In genomic region chr6:90751624-90752023, GRCm38 (mm10) we compare ENCODE assay signal across 16 mouse cellular contexts.
DNase-seq lines count a peak whose midpoint lies in the region; ATAC-seq lines count a peak whose summit lies in the region.
"Had no signal": no experiment of that assay in that cellular context is flagged by ENCODE, and none has a peak within 500 bp of the region (broad histone marks: within the 10 kb centered on the region; RNA-seq: fewer than 3 reads in every experiment).

No protein-coding gene starts in this region.

- no peak overlapping the region for H3K4me2 ChIP-seq in liver, embryonic 16.5 days (ENCODE audit: low read depth, low read length)
- H3K4me2 ChIP-seq: forebrain, embryonic 13.5 days; intestine, embryonic 15.5 days; kidney, embryonic 15.5 days; limb, embryonic 15.5 days; stomach, embryonic 15.5 days had no signal

- H3K4me1 ChIP-seq in heart, embryonic 10.5 days: peaks cover 77% of the 10 kb centered on the region
- H3K4me1 ChIP-seq in liver, embryonic 16.5 days (ENCODE audit: control insufficient read depth, low read depth, low read length): peaks cover 46% of the 10 kb centered on the region
- H3K4me1 ChIP-seq: kidney, embryonic 15.5 days had no signal

- H3K9me3 ChIP-seq in heart, embryonic 10.5 days: no peaks in the 10 kb centered on the region
- H3K9me3 ChIP-seq in liver, embryonic 16.5 days (replicated peaks; ENCODE audit: control insufficient read depth, low read length): no peaks in the 10 kb centered on the region
- H3K9me3 ChIP-seq: forebrain, embryonic 13.5 days; intestine, embryonic 15.5 days; kidney, embryonic 15.5 days; limb, embryonic 15.5 days; stomach, embryonic 15.5 days had no signal

- no peak for DNase-seq in heart, embryonic 10.5 days (ENCODE audit: low spot score)
- DNase-seq in heart, postnatal 4 days: no peak
- DNase-seq in thymus, postnatal 4 days: peak; percentile 57
- DNase-seq in thymus, postnatal 0 days (ENCODE audit: low spot score): no peak
- peak; percentile 79 for DNase-seq in splenic B cell, adult 2 months (ENCODE audit: low read depth, low spot score)
- no peak for DNase-seq in layer of hippocampus, adult 11-12 months (ENCODE audit: low spot score)
- DNase-seq in embryo, embryonic 9.5 days (ENCODE audit: extremely low spot score): no peak
- DNase-seq: cerebellum, adult 8-10 months; right cerebral cortex, postnatal 25 days had no signal

- no peaks in the 10 kb centered on the region for H3K27me3 ChIP-seq in heart, embryonic 10.5 days (ENCODE audit: insufficient read depth, poor library complexity, severe bottlenecking)
- H3K27me3 ChIP-seq in liver, embryonic 16.5 days (ENCODE audit: control insufficient read depth, insufficient read depth, low read depth, low read length): no peaks in the 10 kb centered on the region
- no peaks in the 10 kb centered on the region for H3K27me3 ChIP-seq in splenic B cell, adult 2 months (ENCODE audit: control insufficient read depth, insufficient read depth, low read length, poor library complexity, severe bottlenecking)
- H3K27me3 ChIP-seq: forebrain, embryonic 13.5 days; intestine, embryonic 15.5 days; kidney, embryonic 15.5 days; limb, embryonic 15.5 days; stomach, embryonic 15.5 days had no signal

- WGBS in heart, embryonic 10.5 days: 84% methylated on average over 3 of the region's 3 CpGs
- whole genome bisulfite sequencing in liver, embryonic 16.5 days (ENCODE audit: insufficient replicate concordance): 26% methylated on average over 3 of the region's 3 CpGs

- H3K27ac ChIP-seq in heart, embryonic 10.5 days: 0 out of 2 replicates have a peak overlapping the region, but pooled peaks have one; percentile 7
- peak overlapping the region; percentile 58; the same call in 1 of the 2 replicates for H3K27ac ChIP-seq in liver, embryonic 16.5 days (ENCODE audit: low read length)
- H3K27ac ChIP-seq: forebrain, embryonic 13.5 days; intestine, embryonic 15.5 days; kidney, embryonic 15.5 days; limb, embryonic 15.5 days; stomach, embryonic 15.5 days had no signal

- H3K9ac ChIP-seq in liver, embryonic 16.5 days (ENCODE audit: low read depth, low read length): no peak overlapping the region
- H3K9ac ChIP-seq: forebrain, embryonic 13.5 days; intestine, embryonic 15.5 days; kidney, embryonic 15.5 days; limb, embryonic 15.5 days; stomach, embryonic 15.5 days had no signal

- peak; percentile 33; the same call in 1 of the 2 replicates for ATAC-seq in liver, embryonic 16.5 days (ENCODE audit: low read depth)
- ATAC-seq: forebrain, embryonic 13.5 days; intestine, embryonic 15.5 days; midbrain, embryonic 16.5 days had no signal

- no peaks in the 10 kb centered on the region for H3K36me3 ChIP-seq in heart, embryonic 10.5 days
- no peaks in the 10 kb centered on the region for H3K36me3 ChIP-seq in liver, embryonic 16.5 days (ENCODE audit: control insufficient read depth, insufficient read depth)
- H3K36me3 ChIP-seq in splenic B cell, adult 2 months (ENCODE audit: control insufficient read depth, insufficient read depth, low read length, poor library complexity, severe bottlenecking): peaks cover 14% of the 10 kb centered on the region
- H3K36me3 ChIP-seq: intestine, embryonic 15.5 days; kidney, embryonic 15.5 days; limb, embryonic 15.5 days; stomach, embryonic 15.5 days had no signal

- no peak overlapping the region for H3K4me3 ChIP-seq in heart, embryonic 10.5 days
- no peak overlapping the region for H3K4me3 ChIP-seq in liver, embryonic 16.5 days (ENCODE audit: low read depth, low read length)
- H3K4me3 ChIP-seq: forebrain, embryonic 13.5 days; intestine, embryonic 15.5 days; kidney, embryonic 15.5 days; limb, embryonic 15.5 days; stomach, embryonic 15.5 days had no signal

Comparison
In these comparisons a context has a peak if more than half of its experiments do, and no peak if none do; other contexts are left out.
1. DNase-seq: peak in thymus, postnatal 4 days (single experiment) and splenic B cell, adult 2 months (single experiment); none in heart, embryonic 10.5 days (single experiment), heart, postnatal 4 days (single experiment), thymus, postnatal 0 days (single experiment), layer of hippocampus, adult 11-12 months (single experiment) and embryo, embryonic 9.5 days (single experiment).